Mouse (Mus musculus) liver, embryonic 16.5 days (tissue): ENCODE results near the gene Serpinb1b. TPM values are rescaled to one million over a fixed set of nuclear protein-coding genes. Genes with fewer than 3 reads are reported as not detected.

ENCODE experiments used
- ATAC-seq: fragments of 200-750 bp; cut with Nextera tagmentation; 2 replicates; pipeline ENCODE4 v1.8.0; 2017; ENCODE audit warnings: low read depth, mild to moderate bottlenecking, moderate number of reproducible peaks, moderate library complexity
- H3K27ac ChIP-seq: fragments of 300-500 bp; sonication (generic); 2 replicates; pipeline ENCODE4 v1.5.1; 2014; ENCODE audit warnings: mild to moderate bottlenecking, low read length
- H3K27me3 ChIP-seq: fragments of 300-500 bp; sonication (generic); 2 replicates; pipeline ENCODE4 v1.6.1; 2014; ENCODE audit warnings: low read depth, low read length, mixed read lengths; ENCODE audit not compliant: control insufficient read depth, insufficient read depth
- H3K36me3 ChIP-seq: fragments of 300-500 bp; sonication (generic); 2 replicates; pipeline ENCODE4 v1.6.1; 2014; ENCODE audit warnings: mild to moderate bottlenecking; ENCODE audit not compliant: control insufficient read depth, insufficient read depth
- H3K4me1 ChIP-seq: fragments of 300-500 bp; sonication (generic); 2 replicates; pipeline ENCODE4 v1.6.1; 2014; ENCODE audit warnings: low read depth, low read length, mixed read lengths; ENCODE audit not compliant: control insufficient read depth
- H3K4me2 ChIP-seq: fragments of 300-500 bp; sonication (generic); 2 replicates; pipeline ENCODE4 v1.6.1; 2014; ENCODE audit warnings: low read depth, low read length, mixed read lengths
- H3K4me3 ChIP-seq: fragments of 300-500 bp; sonication (generic); 2 replicates; pipeline ENCODE4 v1.5.1; 2014; ENCODE audit warnings: low read depth, mild to moderate bottlenecking, low read length
- H3K9ac ChIP-seq: fragments of 300-500 bp; sonication (generic); 2 replicates; pipeline ENCODE4 v1.6.1; 2014; ENCODE audit warnings: low read depth, low read length
- H3K9me3 ChIP-seq: fragments of 300-500 bp; sonication (generic); replicated peaks from 2 replicates; pipeline ENCODE4 v1.6.1; 2016; ENCODE audit warnings: low read length; ENCODE audit not compliant: control insufficient read depth
- WGBS: fragments of 180-500 bp; shearing (Covaris S2); extraction: QIAGEN DNeasy Blood & Tissue Kit; methylation state at CpG from one replicate; pipeline ENCODE4 v1.1.7; 2014; ENCODE audit not compliant: insufficient replicate concordance; 5-methylcytosine and 5-hydroxymethylcytosine counted together
- polyA plus RNA-seq: library from polyadenylated mRNA; unstranded; fragments of >200 nt; fragmentation: Nextera tagmentation; extraction: Ambion mirVana; gene quantifications from 2 replicates; pipeline ENCODE4 v1.2.1, GENCODE M21; 2015

The Serpinb1b gene
- polyA plus RNA-seq, 1 experiment from 2014 or later = not detected

DNA sequence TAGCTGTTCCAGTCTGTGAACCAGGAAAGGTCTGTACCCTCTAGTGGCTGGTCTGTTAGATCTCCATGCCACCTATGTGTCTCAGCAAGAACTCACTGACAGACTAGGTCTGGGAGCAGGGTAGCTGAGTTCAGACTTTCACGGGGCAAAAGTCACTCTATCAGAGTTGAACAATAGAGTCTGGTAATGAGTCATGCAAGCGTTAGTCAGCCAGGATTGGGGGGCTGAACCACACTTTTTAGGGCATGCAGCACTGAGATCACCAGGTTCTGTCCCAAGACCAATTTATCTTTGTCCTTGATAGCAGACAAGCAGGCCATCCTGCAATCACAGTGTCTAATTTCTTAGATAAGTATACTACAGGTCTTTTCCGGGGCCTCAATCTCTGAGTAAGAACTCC lies 63.1 kb downstream of the Serpinb1b start:
- Histone ChIP-seq H3K4me2 (no peak overlapping the region), H3K27me3 (no peaks in the 10 kb centered on the region), H3K9ac (no peak overlapping the region), H3K36me3 (no peaks in the 10 kb centered on the region), H3K4me3 (no peak overlapping the region), H3K27ac (no peak overlapping the region), H3K9me3 (no peaks in the 10 kb centered on the region), H3K4me1 (no peaks in the 10 kb centered on the region)
- no peak for ATAC-seq
- 42% methylated on average over 3 of the region's 3 CpGs for WGBS

Other genes with a start within 250 kb of the Serpinb1b start
- gene Serpinb1a, start 227.4 kb upstream of the Serpinb1b start, polyA plus RNA-seq = 39.6 and 41.9 TPM in 2 replicates
- gene Serpinb1c, start 180.4 kb upstream of the Serpinb1b start, polyA plus RNA-seq = not detected in 2 replicates
- 4.4 and 4.7 TPM in 2 replicates for gene Serpinb6b, start 113.4 kb upstream of the Serpinb1b start, polyA plus RNA-seq
- gene Serpinb9, start 75.3 kb upstream of the Serpinb1b start, polyA plus RNA-seq = 1.9 and 2.0 TPM in 2 replicates
- 0.05 TPM in 1 of 2 replicates, not detected in the other for gene Serpinb9b, start 51.2 kb upstream of the Serpinb1b start, polyA plus RNA-seq
- not detected in 2 replicates for gene Serpinb9c, start 81.2 kb downstream of the Serpinb1b start, polyA plus RNA-seq
- gene Serpinb9d, start 114.4 kb downstream of the Serpinb1b start, polyA plus RNA-seq = not detected in 2 replicates
- gene Serpinb9e, start 171.0 kb downstream of the Serpinb1b start, polyA plus RNA-seq = not detected in 2 replicates
- not detected in 2 replicates for gene Serpinb9f, start 245.5 kb downstream of the Serpinb1b start, polyA plus RNA-seq